In genomic region chr3:123307446-123307845, GRCm38 (mm10) we compare ENCODE assay signal across 14 mouse cellular contexts. TPM values are rescaled to one million over a fixed set of nuclear protein-coding genes. Genes with fewer than 3 reads are reported as not detected.
DNase-seq lines count a peak whose midpoint lies in the region.
"Had no signal": no experiment of that assay in that cellular context is flagged by ENCODE, and none has a peak within 500 bp of the region (broad histone marks: within the 10 kb centered on the region; RNA-seq: fewer than 3 reads in every experiment).

No protein-coding gene starts in this region.

- peak; percentile 43 to 80 for DNase-seq in adrenal gland, adult (ENCODE audit: inconsistent age in 2 of 2, low spot score in 1 of 2)
- no peak for DNase-seq in adrenal gland, postnatal 25 days
- DNase-seq in adrenal gland, adult 8-10 months: peak; percentile 51
- DNase-seq in adrenal gland, adult 18-20 months (ENCODE audit: low spot score in 2 of 2): no peak
- peak; percentile 25 for DNase-seq in adrenal gland, postnatal 10 days
- DNase-seq in adrenal gland, postnatal 36 days: peak; percentile 37 to 45
- DNase-seq in lung, postnatal 25 days (ENCODE audit: low spot score): no peak
- DNase-seq: B cell, adult 2 months; cerebellum, adult 11-12 months; cerebellum, adult 2 months; cerebellum, adult 9-10 months; cerebellum, postnatal 10 days; cerebellum, postnatal 25 days; forebrain, postnatal 0 days had no signal

RNA-seq across cellular contexts. Expression of gene Sec24d, which starts 40.2 kb away (rescaled TPM):
- 140 and 169 TPM in 2 replicates for total RNA-seq in adrenal gland, postnatal 25 days (2021)
- 100 to 1,000 TPM in 2 of 4 experiments, 10 to 100 TPM in 2; 70.8 to 195 (median 124) TPM for total RNA-seq in adrenal gland, adult 8-10 months (2022)
- 100 to 1,000 TPM in 1 of 2 experiments, 10 to 100 TPM in 1; 45.0 to 159 TPM for total RNA-seq in adrenal gland, adult 18-20 months (2021)
- 10 to 100 TPM; 67.3 to 84.2 TPM for total RNA-seq in adrenal gland, postnatal 10 days (2021)
- total RNA-seq in adrenal gland, postnatal 36 days (2021): 100 to 1,000 TPM in 1 of 2 experiments, 10 to 100 TPM in 1; 86.7 to 183 TPM

Comparison
In these comparisons a context has a peak if more than half of its experiments do, and no peak if none do; other contexts are left out.
1. DNase-seq: peak in adrenal gland, adult (2 of 2), adrenal gland, adult 8-10 months (single experiment), adrenal gland, postnatal 10 days (single experiment) and adrenal gland, postnatal 36 days (2 of 2); none in adrenal gland, postnatal 25 days (single experiment), adrenal gland, adult 18-20 months (0 of 2) and lung, postnatal 25 days (single experiment).